Mouse (Mus musculus): Measurements from ENCODE around the gene Sox30.

The Sox30 gene

DNA sequence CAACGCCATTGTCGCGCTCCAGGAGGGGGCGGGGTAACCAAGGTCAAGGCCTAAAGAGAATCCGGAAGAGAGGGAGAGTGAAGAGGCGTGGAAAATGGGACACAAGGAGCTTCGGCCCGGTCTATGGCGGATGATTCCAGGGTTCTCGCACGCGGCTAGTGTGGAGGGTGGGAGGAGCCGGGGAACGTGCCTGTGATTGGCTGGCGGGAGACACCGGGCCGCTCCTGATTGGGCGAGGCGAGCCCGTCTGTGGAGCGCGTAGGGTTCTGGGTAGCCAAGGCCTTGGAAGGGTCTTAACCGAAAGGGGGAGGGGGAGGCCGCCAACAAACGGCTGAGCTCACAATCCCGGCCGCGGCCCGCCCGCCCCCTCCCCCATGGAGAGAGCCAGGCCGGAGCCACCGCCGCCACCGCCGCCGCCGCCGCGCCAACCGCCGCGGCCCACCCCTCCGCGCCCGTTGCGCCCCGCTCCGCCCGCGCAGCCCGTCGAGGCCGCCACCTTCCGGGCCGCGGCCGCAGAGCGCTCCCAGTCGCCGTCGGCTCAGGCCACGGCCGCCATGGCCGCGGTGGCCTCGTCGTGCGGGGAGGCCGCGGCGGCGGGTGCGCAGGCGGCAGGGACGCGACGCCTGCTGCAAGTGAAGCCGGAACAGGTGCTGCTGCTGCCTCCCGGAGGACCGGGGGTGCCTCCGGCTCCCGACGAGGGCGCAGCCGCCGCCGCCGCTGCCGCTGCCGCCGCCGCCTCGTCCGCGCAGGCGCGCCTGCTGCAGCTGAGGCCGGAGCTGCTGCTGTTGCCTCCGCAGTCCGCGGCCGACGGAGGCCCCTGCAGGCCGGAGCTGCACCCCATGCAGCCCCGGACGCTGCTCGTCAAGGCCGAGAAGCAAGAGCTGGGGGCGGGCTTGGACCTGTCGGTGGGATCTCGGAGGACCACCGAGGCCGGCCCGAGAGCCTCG is at the start of gene Sox30:
Sox30 (plus strand) TSS at position 365 of the 947 bp plus-strand sequence.
- no peak for DNase-seq (ENCODE audit: low spot score)

- no peak for DNase-seq (ENCODE audit: low spot score)
These were observed 47.3 kb upstream of the Sox30 start for GRCm38 (mm10) chr11:45932771-45933170.

DNA sequence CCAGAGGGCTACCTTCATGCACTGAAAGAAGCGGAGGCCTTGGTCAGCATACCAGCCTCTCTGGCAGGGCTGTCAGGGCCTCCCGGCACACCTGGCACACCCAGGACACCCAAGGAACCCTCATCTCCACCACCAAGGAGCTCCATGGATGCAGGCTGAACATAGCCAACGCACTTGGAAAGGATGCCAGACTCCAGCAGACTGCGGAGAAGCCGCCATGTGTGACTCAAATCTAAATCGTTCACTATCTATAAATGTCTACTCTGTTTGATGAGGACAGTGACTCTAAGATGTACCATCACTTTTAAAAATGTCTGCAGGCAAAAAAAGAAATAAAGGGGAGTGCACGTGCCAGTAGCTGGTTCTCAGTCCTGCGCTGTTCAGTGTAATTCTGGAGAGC is 42.6 kb upstream of the Sox30 start:
- DNase-seq (ENCODE audit: low spot score): no peak

DNA sequence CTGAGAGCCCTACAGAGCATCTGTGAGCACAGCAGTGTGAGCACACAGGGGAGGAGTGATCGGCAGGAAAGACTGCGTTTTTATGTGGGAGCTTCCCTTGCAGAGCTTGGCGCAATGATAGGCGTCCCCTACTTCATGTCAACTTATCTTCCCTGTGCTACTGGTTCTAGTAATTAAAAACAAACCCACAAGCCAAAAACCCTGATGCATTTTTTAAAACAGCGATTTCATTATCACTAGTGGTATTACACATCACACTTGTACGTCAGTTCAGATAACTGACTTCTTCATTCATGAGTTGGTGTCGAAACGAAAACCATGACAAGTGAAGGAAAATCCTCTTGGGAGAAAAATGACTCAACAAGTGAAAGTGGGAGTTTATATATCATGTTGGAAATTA is 41.2 kb upstream of the Sox30 start:
- DNase-seq (ENCODE audit: low spot score): no peak

- DNase-seq (ENCODE audit: low spot score): no peak
These were observed 37.8 kb upstream of the Sox30 start for GRCm38 (mm10) chr11:45942281-45942680.

DNA sequence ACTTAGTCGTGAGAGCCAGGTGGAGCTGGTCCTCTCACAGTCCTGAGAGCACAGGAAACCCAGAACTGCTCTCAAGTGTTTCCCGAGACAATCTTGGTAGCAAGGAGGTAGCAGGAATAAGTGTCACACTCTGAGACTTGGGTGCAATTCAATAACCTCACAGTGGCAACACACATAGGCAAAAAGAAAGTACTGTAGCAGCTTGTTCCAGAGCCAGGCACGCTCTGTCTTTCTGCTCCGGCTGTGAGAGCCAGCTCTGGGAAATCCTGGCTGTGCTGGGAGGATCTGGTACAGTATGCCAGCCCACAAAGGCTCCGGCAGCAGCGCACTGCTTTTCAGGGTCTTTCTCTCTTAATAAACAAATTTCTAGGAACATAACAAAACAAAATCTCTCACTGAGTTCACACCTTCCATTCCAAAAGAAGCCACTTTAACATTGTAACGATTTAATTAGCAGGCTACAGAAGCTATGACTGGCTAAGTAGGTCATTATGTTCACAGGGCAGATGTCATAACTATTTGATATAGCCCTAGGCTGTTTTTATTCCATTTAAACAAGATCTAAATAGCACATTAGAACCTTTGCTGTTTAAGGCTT is 36.9 kb upstream of the Sox30 start:
- no peak for DNase-seq (ENCODE audit: low spot score)

GRCm38 (mm10) chr11:45943891-45944642 is 36.0 kb upstream of the Sox30 start:
- peak; percentile 26 for DNase-seq (ENCODE audit: low spot score)

DNA sequence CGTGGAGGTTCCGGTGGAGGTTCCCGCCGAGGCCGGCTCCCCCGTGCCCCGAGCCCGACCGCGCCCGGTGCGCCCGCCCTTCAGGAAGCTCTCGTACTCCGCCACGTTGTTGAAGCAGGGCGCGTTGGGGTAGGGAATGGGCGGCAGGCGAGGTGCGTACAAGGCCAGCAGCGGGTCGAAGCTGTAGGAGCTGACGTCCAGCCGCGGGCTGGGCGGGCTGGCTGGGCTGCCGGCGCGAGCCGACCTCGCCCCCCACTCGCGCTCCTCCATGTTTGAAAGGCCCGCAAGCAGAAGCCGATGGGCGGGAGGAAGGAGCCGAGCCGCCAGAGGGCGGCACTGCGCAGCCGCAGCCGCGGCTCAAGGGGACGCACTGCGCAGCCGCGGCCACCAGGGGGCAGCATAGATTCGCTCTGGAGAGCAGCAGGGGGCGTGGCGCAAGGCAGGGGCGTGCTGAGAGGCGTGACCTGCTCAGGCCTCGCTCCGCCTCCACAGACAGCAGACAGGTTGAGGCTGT is 35.4 kb upstream of the Sox30 start, which contains the start of gene Lsm11:
Lsm11 (minus strand) TSS at position 293 of the 514 bp plus-strand sequence.
- DNase-seq (ENCODE audit: low spot score): peak; percentile 93

DNA sequence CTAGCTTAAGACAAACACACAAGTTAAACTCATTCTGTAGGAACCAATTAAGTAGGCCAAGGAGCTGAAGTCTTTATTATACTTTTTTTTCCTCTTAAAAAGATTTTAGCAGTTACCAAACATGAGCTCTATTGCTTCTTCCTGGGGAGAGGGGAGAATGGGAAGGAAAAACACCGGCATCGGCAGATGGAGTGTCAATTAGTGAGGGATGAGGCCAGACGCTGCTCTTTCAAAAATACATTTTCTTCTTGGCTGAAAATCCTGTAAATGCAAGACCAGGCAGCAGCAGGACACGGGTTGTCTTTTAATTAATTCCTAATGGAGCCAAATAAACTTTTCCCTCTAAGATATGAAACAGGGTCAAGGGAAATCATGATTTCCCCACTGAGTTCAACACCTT is 33.3 kb upstream of the Sox30 start:
- no peak for DNase-seq (ENCODE audit: low spot score)

GRCm38 (mm10) chr11:45947491-45947890 is 32.6 kb upstream of the Sox30 start:
- no peak for DNase-seq (ENCODE audit: low spot score)

DNA sequence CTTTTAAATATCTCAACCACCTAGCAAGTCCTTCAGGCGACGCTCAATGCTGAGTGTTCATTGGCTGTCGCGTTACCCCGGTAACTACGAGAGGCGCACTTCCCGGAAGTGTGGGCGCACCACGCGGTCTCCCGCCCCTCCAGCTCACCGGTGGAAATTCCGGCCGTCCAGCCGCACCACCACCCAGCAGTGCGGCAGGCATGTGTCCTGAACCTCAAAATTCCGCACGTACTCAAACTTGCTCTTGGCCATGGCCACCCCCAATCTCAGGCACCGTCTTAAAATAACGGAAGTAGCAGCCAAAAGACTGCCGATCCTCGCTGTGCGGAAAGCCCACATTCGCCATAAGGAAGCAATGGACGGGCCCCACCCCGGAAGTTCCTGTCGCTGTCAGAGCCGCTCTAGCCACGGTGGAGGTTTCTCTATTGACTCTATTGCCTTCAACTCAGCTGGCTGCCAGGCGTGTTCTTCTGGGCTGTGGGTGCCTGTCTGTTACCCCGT is 24.9 kb upstream of the Sox30 start, which contains the start of gene Thg1l:
Thg1l (minus strand) TSS at position 368 of the 501 bp plus-strand sequence.
- DNase-seq (ENCODE audit: low spot score): peak; percentile 95

- DNase-seq (ENCODE audit: low spot score): peak; percentile 36
These were observed 20.5 kb upstream of the Sox30 start for GRCm38 (mm10) chr11:45959598-45959997.

DNA sequence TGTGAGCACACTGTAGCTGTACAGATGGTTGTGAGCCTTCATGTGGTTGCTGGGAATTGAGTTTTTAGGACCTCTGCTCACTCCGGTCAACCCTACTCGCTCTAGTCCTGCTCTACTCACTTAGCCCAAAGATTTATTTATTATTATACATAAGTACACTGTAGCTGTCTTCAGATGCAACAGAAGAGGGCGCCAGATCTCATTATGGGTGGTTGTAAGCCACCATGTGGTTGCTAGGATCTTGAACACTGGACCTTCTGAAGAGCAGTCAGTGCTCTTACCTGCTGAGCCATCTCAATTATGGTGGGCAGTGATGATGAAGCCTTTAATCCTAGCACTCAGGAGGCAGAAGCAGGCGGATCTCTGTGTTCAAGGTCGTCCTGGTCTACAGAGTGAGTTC is 20.1 kb upstream of the Sox30 start:
- DNase-seq (ENCODE audit: low spot score): peak; percentile 13

GRCm38 (mm10) chr11:45966896-45967295 is 13.2 kb upstream of the Sox30 start:
- DNase-seq (ENCODE audit: low spot score): no peak

- DNase-seq (ENCODE audit: low spot score): no peak
These were observed 11.6 kb upstream of the Sox30 start for GRCm38 (mm10) chr11:45968466-45968865.

DNA sequence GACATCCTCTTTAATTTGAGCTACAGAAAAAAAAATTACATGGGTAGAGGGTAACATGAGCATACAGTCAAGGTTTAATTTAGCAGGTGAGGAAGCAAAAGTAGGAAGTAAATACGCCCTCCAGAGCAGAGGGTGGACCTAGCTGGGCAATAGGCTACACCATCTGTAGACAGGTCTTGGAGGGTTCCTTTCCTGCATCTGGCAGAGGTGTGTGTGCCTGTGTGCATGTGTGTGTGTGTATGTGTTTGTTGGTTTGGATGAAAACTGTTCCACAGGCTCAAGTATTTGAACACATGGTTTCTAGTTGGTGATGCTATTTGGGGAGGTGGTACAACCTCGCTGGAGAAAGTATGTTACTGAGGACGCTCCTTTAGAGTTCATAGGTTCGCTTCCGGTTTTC is 6.5 kb upstream of the Sox30 start:
- DNase-seq (ENCODE audit: low spot score): no peak

- DNase-seq (ENCODE audit: low spot score): no peak
These were observed 5.6 kb upstream of the Sox30 start for GRCm38 (mm10) chr11:45974466-45974865.

DNA sequence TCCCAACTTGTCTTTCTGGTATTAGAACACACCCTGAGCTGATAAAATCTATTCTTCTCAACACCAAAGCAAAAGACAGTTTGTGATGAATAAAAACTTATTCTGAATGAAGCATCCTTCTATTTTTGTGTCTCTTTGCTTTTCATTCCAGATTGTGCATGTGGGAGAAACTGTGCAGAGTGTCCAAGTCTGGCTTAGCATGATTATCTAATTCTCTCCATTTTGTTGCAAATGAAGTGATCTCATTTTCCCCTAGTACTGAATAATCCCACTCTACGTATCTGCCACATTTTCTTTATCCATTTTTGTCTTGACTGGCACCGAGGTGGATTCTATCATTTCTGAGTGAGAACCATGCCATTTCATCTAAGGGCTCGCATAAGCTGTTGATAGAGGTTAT is 4.0 kb upstream of the Sox30 start:
- no peak for DNase-seq (ENCODE audit: low spot score)

DNA sequence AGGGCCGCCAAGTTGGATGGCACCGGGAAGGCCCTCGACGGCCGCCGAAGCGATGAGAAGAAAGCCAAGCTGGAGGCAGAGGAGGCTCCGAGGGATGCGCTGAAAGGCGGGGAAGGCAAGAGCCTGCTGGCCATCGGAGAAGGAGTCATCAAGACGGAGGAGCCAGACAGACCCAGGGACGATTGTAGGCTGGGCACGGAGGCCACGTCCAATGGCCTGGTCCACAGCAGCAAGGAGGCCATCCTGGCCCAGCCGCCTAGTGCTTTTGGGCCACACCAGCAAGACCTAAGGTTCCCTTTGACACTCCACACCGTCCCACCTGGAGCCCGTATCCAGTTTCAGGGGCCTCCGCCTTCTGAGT is 763 bp downstream of the Sox30 start:
- DNase-seq (ENCODE audit: low spot score): no peak

DNA sequence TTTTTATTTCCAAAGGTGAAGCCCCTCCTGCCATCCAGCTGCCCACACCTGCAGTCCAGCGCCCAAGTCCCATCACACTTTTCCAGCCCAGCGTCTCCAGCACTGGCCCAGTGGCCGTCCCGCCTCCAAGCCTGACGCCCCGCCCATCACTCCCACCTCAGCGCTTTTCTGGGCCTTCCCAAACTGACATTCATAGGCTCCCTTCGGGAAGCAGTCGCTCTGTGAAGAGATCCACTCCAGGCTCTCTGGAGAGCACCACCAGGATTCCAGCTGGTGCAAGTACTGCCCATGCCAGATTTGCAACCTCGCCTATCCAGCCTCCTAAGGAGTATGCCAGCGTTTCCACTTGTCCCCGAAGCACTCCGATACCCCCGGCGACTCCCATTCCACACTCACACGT is 11.5 kb downstream of the Sox30 start:
- DNase-seq (ENCODE audit: low spot score): no peak

- DNase-seq (ENCODE audit: low spot score): no peak
These were observed 12.0 kb downstream of the Sox30 start for GRCm38 (mm10) chr11:45992087-45992486.

- DNase-seq (ENCODE audit: low spot score): peak; percentile 37
These were observed 36.0 kb downstream of the Sox30 start for GRCm38 (mm10) chr11:46016061-46016460.
